Mouse (Mus musculus) cerebellum, adult 2 months (tissue): ENCODE measurements at regions not wholly inside any gene's neighbourhood (a gene's known extent, or its start where the extent isn't known, plus 50 kb on each side); places are given as distances from the start of the nearest gene placed in this dataset.

Experiments
- CTCF ChIP-seq: fragments of 200-500 bp; IDR thresholded peaks from 2 replicates; pipeline ENCODE4 v1.5.1; 2011; ENCODE audit warnings: low read depth, mild to moderate bottlenecking, control low read depth, low read length, moderate library complexity, borderline replicate concordance; ENCODE audit not compliant: insufficient read depth
- POLR2A ChIP-seq: fragments of 200-500 bp; IDR thresholded peaks from 2 replicates; pipeline ENCODE4 v1.6.1; 2011; ENCODE audit warnings: low read length, control low read depth, borderline replicate concordance; ENCODE audit not compliant: insufficient read depth

DNA sequence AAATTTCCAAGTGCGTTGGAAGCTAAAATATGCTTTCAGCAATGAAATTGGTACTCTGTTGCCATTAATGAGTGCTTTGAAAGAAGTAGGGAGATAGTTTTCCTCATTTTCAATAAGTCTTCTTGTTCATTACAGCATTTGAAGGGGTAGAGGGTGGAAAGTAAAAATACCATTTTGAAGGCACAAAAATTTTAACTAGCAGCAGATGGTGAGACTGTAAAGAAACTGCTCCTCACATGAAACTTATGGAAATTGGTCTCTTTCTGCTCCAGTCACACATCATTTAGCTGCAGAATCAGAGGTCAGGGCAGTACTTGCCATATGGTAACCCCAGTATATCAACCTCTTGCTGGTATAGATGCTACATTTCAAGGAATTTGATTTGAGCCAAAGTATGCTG is 414.1 kb downstream of the Chl1 start:
- no peak for TF ChIP-seq CTCF
- TF ChIP-seq POLR2A: no peak
